Mouse (Mus musculus) B cell, adult 67 days (primary cell): ENCODE results near the gene Gm42421. TPM values are rescaled to one million over a fixed set of nuclear protein-coding genes. Genes with fewer than 3 reads are reported as not detected.

ENCODE experiments used
- total RNA-seq, 2 experiments: library from RNA; stranded (reverse); gene quantifications; 4 replicates each; pipeline ENCODE4 v1.2.4; 2023

The Gm42421 gene
- 1 to 10 TPM; 2.7 to 3.5 TPM for total RNA-seq

DNA sequence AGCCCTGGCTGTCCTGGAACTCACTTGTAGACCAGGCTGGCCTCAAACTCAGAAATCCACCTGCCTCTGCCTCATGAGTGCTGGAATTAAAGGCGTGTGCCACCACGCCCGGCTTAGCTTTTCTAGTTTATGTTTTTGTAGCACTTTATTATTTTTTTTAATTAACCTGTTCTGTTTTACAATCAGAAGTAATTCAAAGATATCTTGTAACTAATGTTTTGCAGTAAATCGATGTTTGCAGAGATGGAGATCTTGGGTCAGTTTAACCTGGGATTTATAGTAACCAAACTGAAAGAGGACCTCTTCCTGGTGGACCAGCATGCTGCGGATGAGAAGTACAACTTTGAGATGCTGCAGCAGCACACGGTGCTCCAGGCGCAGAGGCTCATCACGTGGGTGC is at the start of gene Gm42421:
Gm42421 (plus strand) TSS at position 301 of the 400 bp plus-strand sequence.

DNA sequence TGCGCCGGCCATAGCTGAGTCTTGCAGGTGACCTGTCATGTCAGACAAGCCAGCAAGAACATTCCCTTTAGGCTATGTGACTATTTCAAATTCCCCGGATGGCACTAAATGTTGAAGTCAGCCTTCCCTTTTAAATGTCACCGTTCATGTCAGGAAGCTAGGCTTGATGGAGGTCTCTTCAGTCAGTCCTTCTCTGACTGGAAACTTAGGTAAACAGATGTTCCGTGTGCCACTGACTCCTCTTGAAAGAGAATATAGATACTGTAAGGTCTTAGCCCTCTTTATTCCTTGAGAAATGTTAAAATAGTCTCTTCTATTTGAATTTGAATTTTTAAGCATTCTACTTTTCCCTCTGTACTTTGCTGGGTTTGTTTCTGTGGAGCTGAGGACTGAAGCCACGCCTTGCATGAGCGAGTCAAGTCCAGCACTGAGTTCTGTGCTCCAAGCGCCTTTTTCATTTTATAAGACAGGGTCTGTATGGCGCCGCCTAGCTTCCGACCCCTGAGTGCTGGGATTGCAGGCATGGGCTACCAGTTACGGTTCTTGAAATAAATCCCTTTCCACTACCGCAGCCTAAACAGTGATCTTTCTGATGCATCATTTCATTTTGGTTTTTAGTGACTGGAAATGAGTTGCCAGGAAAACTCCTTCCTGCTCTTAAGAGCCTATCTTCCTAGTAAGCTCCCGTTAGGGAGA is 30.2 kb upstream of the Gm42421 start, which contains the start of gene Ankrd61:
Ankrd61 (minus strand) TSS at position 51 of the 696 bp plus-strand sequence.

DNA sequence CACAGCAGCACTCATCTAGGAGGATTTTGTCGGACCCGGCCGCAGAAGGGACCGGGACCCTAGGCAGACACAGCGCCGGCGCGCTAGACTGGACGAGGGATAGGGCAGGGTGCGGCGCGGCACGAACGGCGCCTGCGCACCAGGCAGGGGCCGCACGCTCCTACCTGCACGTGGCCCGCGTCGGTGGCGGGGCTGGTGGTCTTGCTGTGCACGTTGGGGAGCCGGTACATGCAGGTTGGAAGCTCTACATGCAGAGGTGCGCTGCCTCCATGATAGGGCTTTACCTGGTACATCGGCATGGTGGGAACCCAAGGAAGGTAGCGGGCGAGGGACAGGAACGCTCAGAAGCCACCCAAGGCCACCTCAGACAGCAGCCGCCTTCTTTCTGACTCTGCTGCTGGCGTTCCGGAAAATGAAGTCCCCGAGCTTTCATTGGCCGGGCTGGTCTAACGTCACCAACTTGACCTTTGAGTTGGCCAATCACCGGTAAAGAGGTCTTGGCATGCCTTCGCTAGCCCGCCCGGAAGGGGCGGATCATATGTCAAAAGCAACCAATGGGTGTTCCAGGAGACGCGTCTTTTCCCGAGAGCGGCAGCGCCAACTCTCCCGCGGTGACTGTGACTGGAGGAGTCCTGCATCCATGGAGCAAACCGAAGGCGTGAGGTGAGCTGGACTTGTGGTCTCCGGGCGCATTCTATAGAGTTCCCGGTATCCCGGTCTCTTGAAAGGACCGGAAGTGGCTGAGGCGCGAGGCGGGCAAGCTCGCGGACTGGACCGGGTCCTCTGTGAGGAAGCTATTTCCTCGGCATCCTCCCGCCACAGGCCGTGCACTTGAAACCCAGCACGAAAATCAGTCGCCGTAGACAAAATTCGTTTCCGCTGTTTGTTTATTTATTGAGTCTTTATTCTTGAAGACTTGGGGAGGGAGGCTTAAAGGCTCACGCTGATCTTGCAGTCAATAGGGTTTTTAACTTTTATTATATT is 18.3 kb upstream of the Gm42421 start, which contains the start of the genes Aimp2 and Pms2:
Aimp2 (minus strand) TSS at position 431 of the 984 bp plus-strand sequence.
Pms2 (plus strand) TSS at position 548 of the 984 bp plus-strand sequence.

DNA sequence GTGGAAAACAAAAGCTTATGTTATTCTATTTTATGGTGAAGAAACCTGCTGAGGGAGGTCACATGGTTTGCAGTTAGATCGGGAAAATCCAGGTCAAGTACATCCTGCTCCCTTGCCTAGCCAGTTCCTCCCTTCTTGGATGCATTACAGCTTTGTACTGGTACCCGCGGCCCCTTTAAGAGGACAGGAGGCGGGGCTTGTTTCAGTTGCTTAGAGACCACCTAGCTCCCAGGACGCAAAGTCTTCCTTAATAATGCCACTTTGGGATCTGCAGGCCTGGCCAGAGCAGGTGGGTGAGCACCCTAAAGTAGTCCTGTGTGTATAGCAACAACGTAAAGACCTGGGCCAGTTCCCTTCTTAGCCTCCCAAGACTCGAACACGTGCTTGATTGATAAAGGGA is 4.9 kb downstream of the Gm42421 start, which contains the start of gene Rsph10b:
Rsph10b (plus strand) TSS at position 205 of the 400 bp plus-strand sequence.

Other genes with a start within 250 kb of the Gm42421 start
- 10 to 100 TPM; 38.3 to 45.0 TPM for gene Usp42, start 195.9 kb upstream of the Gm42421 start, total RNA-seq
- gene Eif2ak1, start 110.4 kb upstream of the Gm42421 start, total RNA-seq: 10 to 100 TPM; 47.8 to 48.1 TPM
- not detected for gene Ankrd61, start 30.5 kb upstream of the Gm42421 start, total RNA-seq
- gene Aimp2, start 18.3 kb upstream of the Gm42421 start, total RNA-seq: 10 to 100 TPM; 19.2 to 21.5 TPM
- gene Pms2, start 18.2 kb upstream of the Gm42421 start, total RNA-seq: 10 to 100 TPM; 28.8 to 38.5 TPM
- gene Rsph10b, start 4.9 kb downstream of the Gm42421 start, total RNA-seq: 1 to 10 TPM; 3.4 to 3.7 TPM
- gene Ccz1, start 86.7 kb downstream of the Gm42421 start, total RNA-seq: 100 to 1,000 TPM in 1 of 2 experiments, 10 to 100 TPM in 1; 100.0 to 102 TPM
- not detected for gene Ocm, start 98.5 kb downstream of the Gm42421 start, total RNA-seq
- 10 to 100 TPM; 48.2 to 53.3 TPM for gene Lmtk2, start 172.3 kb downstream of the Gm42421 start, total RNA-seq